Mouse (Mus musculus): Measurements from ENCODE around the gene Spp2. TPM values are rescaled to one million over a fixed set of nuclear protein-coding genes. Genes with fewer than 3 reads are reported as not detected.

Spp2 gene
- polyA plus RNA-seq (2014; fragmentation: Illumina TruSeq; extraction: RNeasy Lipid Tissue Mini Kit (QIAGEN cat#74804); ENCODE audit: insufficient read depth, low read depth, low replicate concordance), result not detected

DNA sequence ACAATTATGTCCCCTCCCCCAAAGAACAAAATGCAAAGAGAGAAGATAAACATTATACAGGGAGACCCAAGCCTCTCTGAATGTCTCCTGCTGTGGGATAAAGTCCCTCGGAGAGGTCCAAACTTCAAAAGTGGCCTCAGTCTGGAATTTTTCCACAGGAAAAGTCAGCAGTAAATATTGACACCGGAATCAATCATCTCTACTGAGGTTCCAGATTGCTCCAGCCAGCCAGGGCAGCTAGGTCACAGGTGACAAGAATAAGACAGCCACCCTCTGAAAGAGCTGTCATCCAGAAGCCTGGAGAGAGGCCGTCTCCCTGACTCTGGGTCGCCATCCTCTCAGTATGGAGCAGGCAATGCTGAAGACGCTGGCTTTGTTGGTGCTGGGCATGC is at the start of gene Spp2:
Spp2 (plus strand) TSS at position 155 of the 392 bp plus-strand sequence.

Other genes with a start within 250 kb of the Spp2 start
- gene Ugt1a5, start 240.9 kb upstream of the Spp2 start, polyA plus RNA-seq (2014; fragmentation: Illumina TruSeq; extraction: RNeasy Lipid Tissue Mini Kit (QIAGEN cat#74804); ENCODE audit: insufficient read depth, low read depth, low replicate concordance), result not detected
- not detected for gene Ugt1a2, start 206.4 kb upstream of the Spp2 start, polyA plus RNA-seq (2014; fragmentation: Illumina TruSeq; extraction: RNeasy Lipid Tissue Mini Kit (QIAGEN cat#74804); ENCODE audit: insufficient read depth, low read depth, low replicate concordance)
- gene Dnajb3, start 201.2 kb upstream of the Spp2 start, polyA plus RNA-seq (2014; fragmentation: Illumina TruSeq; extraction: RNeasy Lipid Tissue Mini Kit (QIAGEN cat#74804); ENCODE audit: insufficient read depth, low read depth, low replicate concordance), result 1.3 TPM
- gene Ugt1a1, start 195.0 kb upstream of the Spp2 start, polyA plus RNA-seq (2014; fragmentation: Illumina TruSeq; extraction: RNeasy Lipid Tissue Mini Kit (QIAGEN cat#74804); ENCODE audit: insufficient read depth, low read depth, low replicate concordance), result 0.14 TPM
- gene Mroh2a, start 180.0 kb upstream of the Spp2 start, polyA plus RNA-seq (2014; fragmentation: Illumina TruSeq; extraction: RNeasy Lipid Tissue Mini Kit (QIAGEN cat#74804); ENCODE audit: insufficient read depth, low read depth, low replicate concordance), result 0.27 TPM
- gene Hjurp, start 129.3 kb upstream of the Spp2 start, polyA plus RNA-seq (2014; fragmentation: Illumina TruSeq; extraction: RNeasy Lipid Tissue Mini Kit (QIAGEN cat#74804); ENCODE audit: insufficient read depth, low read depth, low replicate concordance), result 11.8 TPM
- gene Trpm8, start 129.3 kb upstream of the Spp2 start, polyA plus RNA-seq (2014; fragmentation: Illumina TruSeq; extraction: RNeasy Lipid Tissue Mini Kit (QIAGEN cat#74804); ENCODE audit: insufficient read depth, low read depth, low replicate concordance), result not detected
- not detected for gene Glrp1, start 103.1 kb downstream of the Spp2 start, polyA plus RNA-seq (2014; fragmentation: Illumina TruSeq; extraction: RNeasy Lipid Tissue Mini Kit (QIAGEN cat#74804); ENCODE audit: insufficient read depth, low read depth, low replicate concordance)